Mouse (Mus musculus) neutrophil, adult 5-6 weeks (primary cell): ENCODE results near the gene Card9. TPM values are rescaled to one million over a fixed set of nuclear protein-coding genes. Genes with fewer than 3 reads are reported as not detected.
A peak's percentile ranks its signal among the peaks of the same experiment; 100 is the strongest.

Source experiments
- ATAC-seq: fragments of 151-379, 151-347 bp; 2 replicates; pipeline ENCODE4 v1.8.0; 2017; ENCODE audit warnings: mild to moderate bottlenecking, moderate TSS enrichment; ENCODE audit not compliant: insufficient number of reproducible peaks, poor library complexity, low FRiP score, severe bottlenecking; ENCODE audit errors: extremely low read depth
- total RNA-seq: library from RNA; stranded (forward); fragments of 200-1000 nt; gene quantifications from 2 replicates; pipeline ENCODE4 v1.2.3, GENCODE M21; 2017

Card9 gene
- total RNA-seq, 1 experiment from 2014 or later, result 130 TPM

- ATAC-seq, result no peak
Measured at GRCm38 (mm10) chr2:26364738-26365465, 4.2 kb upstream of the Card9 start.

- no peak for ATAC-seq
Measured at GRCm38 (mm10) chr2:26363481-26363880, 2.8 kb upstream of the Card9 start.

GRCm38 (mm10) chr2:26362991-26363390, 2.3 kb upstream of the Card9 start:
- no peak for ATAC-seq

- peak; percentile 40 for ATAC-seq
Measured at GRCm38 (mm10) chr2:26359983-26360382, 735 bp downstream of the Card9 start.

- ATAC-seq, result no peak
Measured at GRCm38 (mm10) chr2:26358667-26359320, 1.9 kb downstream of the Card9 start.

GRCm38 (mm10) chr2:26357484-26357883, 3.2 kb downstream of the Card9 start:
- no peak for ATAC-seq

- no peak for ATAC-seq
Measured at GRCm38 (mm10) chr2:26356678-26357077, 4.0 kb downstream of the Card9 start.

- no peak for ATAC-seq
Measured at GRCm38 (mm10) chr2:26356231-26356630, 4.5 kb downstream of the Card9 start.

- no peak for ATAC-seq
Measured at GRCm38 (mm10) chr2:26354401-26354800, 6.3 kb downstream of the Card9 start.

GRCm38 (mm10) chr2:26353066-26353980, 7.4 kb downstream of the Card9 start:
- ATAC-seq, result no peak

- no peak for ATAC-seq
Measured at GRCm38 (mm10) chr2:26352291-26352910, 8.3 kb downstream of the Card9 start.

- ATAC-seq, result peak; percentile 80
Measured at GRCm38 (mm10) chr2:26351358-26352290, 9.1 kb downstream of the Card9 start, which contains the start of gene Dnlz. Dnlz (minus strand) TSS chr2:26352110.

GRCm38 (mm10) chr2:26348241-26348640, 12.5 kb downstream of the Card9 start:
- ATAC-seq, result no peak

GRCm38 (mm10) chr2:26342609-26343490, 17.9 kb downstream of the Card9 start:
- ATAC-seq, result no peak

GRCm38 (mm10) chr2:26342044-26342443, 18.7 kb downstream of the Card9 start:
- ATAC-seq, result no peak

GRCm38 (mm10) chr2:26341510-26341981, 19.2 kb downstream of the Card9 start:
- ATAC-seq, result no peak

GRCm38 (mm10) chr2:26339204-26339551, 21.5 kb downstream of the Card9 start:
- ATAC-seq, result no peak
